Mouse (Mus musculus): ENCODE measurements at regions not wholly inside any gene's neighbourhood (a gene's known extent, or its start where the extent isn't known, plus 50 kb on each side); places are given as distances from the start of the nearest gene placed in this dataset.

DNA sequence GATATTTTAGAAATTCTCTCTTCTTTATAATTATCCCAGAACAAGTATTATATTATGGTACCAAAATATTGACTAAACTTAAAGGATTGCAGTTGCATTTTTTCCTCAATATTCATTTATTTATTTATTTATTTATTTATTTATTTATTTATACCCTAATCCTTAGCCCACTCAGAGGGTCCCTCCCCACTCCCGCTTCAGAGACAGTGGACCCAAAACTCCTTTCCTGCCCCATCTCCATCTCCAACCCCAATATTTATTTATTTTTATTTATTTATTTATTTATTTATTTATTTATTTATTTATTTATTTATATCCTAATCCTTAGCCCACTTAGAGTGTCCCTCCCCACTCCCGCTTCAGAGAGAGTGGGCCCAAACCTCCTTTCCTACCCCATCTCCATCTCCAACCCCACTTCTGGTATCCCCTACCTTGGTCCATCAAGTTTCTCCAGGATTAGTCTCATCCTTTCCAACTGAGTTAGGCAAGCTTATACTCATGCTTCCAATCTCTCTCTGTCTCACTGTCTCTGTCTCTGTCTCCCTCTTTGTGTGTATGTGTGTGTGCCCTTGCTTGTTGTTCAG, 1340.8 kb downstream of the Cntnap5b start:
- DNase-seq: no peak

DNA sequence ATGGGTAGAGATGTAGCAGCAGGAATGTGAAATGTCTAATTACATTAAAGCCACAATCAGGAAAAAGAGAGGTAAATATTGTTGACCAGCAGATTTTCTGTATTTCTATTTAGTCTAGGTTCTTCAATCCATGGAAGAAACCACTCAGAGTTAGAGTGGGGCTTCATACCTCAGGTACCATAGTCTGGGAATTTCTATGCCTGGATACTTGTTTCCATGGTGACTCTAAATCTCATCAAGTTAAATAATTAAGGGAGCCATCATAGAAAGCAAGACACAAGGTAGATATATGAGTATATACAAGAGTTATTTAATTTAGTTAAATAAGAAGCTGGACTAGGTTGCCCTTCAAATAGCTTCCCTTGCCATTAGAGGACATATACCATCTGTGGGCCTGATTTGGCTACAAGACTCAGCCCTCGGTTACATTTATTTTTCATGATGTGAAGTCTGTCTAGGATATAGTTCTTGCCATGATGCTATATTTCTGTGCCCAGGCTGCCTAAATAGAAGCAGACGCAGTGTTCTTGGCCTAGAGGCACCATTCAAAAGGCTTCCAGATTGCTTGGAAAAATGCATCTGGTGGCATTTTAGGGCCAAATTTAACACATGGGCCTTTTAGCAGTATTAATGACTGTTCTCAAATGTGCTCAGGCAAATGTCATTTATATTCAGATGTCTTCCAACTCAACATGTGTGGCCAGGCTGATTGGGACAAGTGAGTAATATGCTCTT, 1349.7 kb downstream of the Cntnap5b start:
- peak; percentile 52 to 73 for DNase-seq

GRCm38 (mm10) chr1:101127242-101127641, 1354.7 kb downstream of the Cntnap5b start:
- no peak for DNase-seq

- no peak for DNase-seq
These were observed 1394.1 kb downstream of the Cntnap5b start for GRCm38 (mm10) chr1:101166666-101167065.
